In the genomic region with DNA sequence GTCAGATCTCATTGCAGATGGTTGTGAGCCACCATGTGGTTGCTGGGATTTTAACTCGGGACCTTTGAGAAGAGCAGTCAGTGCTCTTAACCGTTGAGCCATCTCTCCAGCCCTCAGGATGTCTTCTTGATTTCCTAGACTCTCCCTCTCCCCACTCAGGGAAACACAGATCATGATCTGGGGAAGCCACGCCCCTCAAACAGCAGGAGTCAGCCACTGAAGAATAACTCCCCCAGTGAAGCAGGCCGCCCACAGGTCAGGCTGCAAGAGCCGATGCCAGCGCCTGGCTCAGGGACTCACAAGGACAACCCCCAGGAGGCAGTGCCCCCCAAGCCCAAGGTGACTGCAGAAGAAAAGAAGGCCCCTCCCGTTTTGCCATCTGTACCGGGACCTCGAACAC, we compare ENCODE assay signal across 25 mouse cellular contexts. TPM values are rescaled to one million over a fixed set of nuclear protein-coding genes. Genes with fewer than 3 reads are reported as not detected.
DNase-seq lines count a peak whose midpoint lies in the region; ATAC-seq and TF ChIP-seq lines count a peak whose summit lies in the region.
"Had no signal": no experiment of that assay in that cellular context is flagged by ENCODE, and none has a peak within 500 bp of the region (broad histone marks: within the 10 kb centered on the region; RNA-seq: fewer than 3 reads in every experiment).

No protein-coding gene starts in this region.

- no peak overlapping the region for H3K27ac ChIP-seq in gastrocnemius, adult 2 months
- H3K27ac ChIP-seq: forebrain, embryonic 12.5 days; hindbrain, embryonic 15.5 days; midbrain, embryonic 12.5 days; stomach, embryonic 15.5 days had no signal

- no peak for TF ChIP-seq CTCF in gastrocnemius, adult 2 months (IDR thresholded peaks at IDR 0.05)

- intact Hi-C loops in gastrocnemius, adult 2 months (cut with DNase I): no loop called here

- 0 out of 2 replicates have a peak, but pooled peaks have one; percentile 44 for ATAC-seq in megakaryocyte-erythroid progenitor cell, adult 5-6 weeks (replicated peaks; ENCODE audit: low FRiP score, low TSS enrichment, poor library complexity, severe bottlenecking)
- ATAC-seq: lung, postnatal 0 days had no signal

- no peak overlapping the region for H3K4me3 ChIP-seq in gastrocnemius, adult 2 months
- H3K4me3 ChIP-seq: forebrain, embryonic 12.5 days; hindbrain, embryonic 15.5 days; midbrain, embryonic 12.5 days; stomach, embryonic 15.5 days had no signal

- DNase-seq in gastrocnemius, adult 2 months: peak; percentile 12
- no peak for DNase-seq in gastrocnemius, postnatal 10 days
- peak; percentile 64 to 67 for DNase-seq in kidney, postnatal 4 days
- no peak for DNase-seq in kidney, postnatal 36 days
- peak; percentile 53 for DNase-seq in retina, postnatal 1 day
- no peak for DNase-seq in retina, embryonic 14.5 days (ENCODE audit: low spot score)
- DNase-seq in layer of hippocampus, postnatal 10 days (ENCODE audit: low spot score in 2 of 2): no peak
- DNase-seq: adrenal gland, postnatal 10 days; cerebellum, adult 8-10 months; cerebellum, postnatal 36 days; kidney, postnatal 10 days; left cerebral cortex, postnatal 4 days; right cerebral cortex, adult 18-20 months; thymus, adult 2 months; thymus, postnatal 4 days had no signal

RNA-seq across cellular contexts. Expression of a gene that starts 8.6 kb away (rescaled TPM):
- not detected for total RNA-seq in gastrocnemius, adult 2 months (2021)
- total RNA-seq in gastrocnemius, postnatal 10 days (2021): not detected
- not detected in 2 replicates for total RNA-seq in megakaryocyte-erythroid progenitor cell, adult 5-6 weeks (2014; fragmentation: Nextera tagmentation)
- not detected in 2 replicates for total RNA-seq in megakaryocyte-erythroid progenitor cell, adult 5-6 weeks (2017)
- total RNA-seq in layer of hippocampus, postnatal 10 days (2021): under 1 TPM; 0.27 to 0.53 TPM
- total RNA-seq: adrenal gland, postnatal 10 days; G1E; gastrocnemius, adult 18-20 months; hematopoietic stem cell, adult 5-6 weeks; liver, adult 2 months had no signal

RNA-seq across cellular contexts. Expression of a gene that starts 18.6 kb away (rescaled TPM):
- 10 to 100 TPM; 13.1 to 16.5 TPM for total RNA-seq in gastrocnemius, adult 2 months (2021)
- 10 to 100 TPM; 27.2 to 31.1 TPM for total RNA-seq in gastrocnemius, postnatal 10 days (2021)
- total RNA-seq in megakaryocyte-erythroid progenitor cell, adult 5-6 weeks (2014; fragmentation: Nextera tagmentation): 127 and 188 TPM in 2 replicates
- total RNA-seq in megakaryocyte-erythroid progenitor cell, adult 5-6 weeks (2017): 123 and 153 TPM in 2 replicates
- 10 to 100 TPM; 43.7 to 48.4 TPM for total RNA-seq in layer of hippocampus, postnatal 10 days (2021)

RNA-seq across cellular contexts. Expression of a gene that starts 36.4 kb away (rescaled TPM):
- total RNA-seq in gastrocnemius, adult 2 months (2021): 1 to 10 TPM; 1.7 to 2.0 TPM
- total RNA-seq in gastrocnemius, postnatal 10 days (2021): 1 to 10 TPM; 3.8 to 9.3 TPM
- total RNA-seq in megakaryocyte-erythroid progenitor cell, adult 5-6 weeks (2014; fragmentation: Nextera tagmentation): 6.9 and 8.9 TPM in 2 replicates
- total RNA-seq in megakaryocyte-erythroid progenitor cell, adult 5-6 weeks (2017): 1.3 and 5.7 TPM in 2 replicates
- total RNA-seq in layer of hippocampus, postnatal 10 days (2021): 10 to 100 TPM; 32.2 to 42.8 TPM

RNA-seq across cellular contexts. Expression of a gene that starts 42.9 kb away (rescaled TPM):
- 100 to 1,000 TPM; 146 to 163 TPM for total RNA-seq in gastrocnemius, adult 2 months (2021)
- total RNA-seq in gastrocnemius, postnatal 10 days (2021): 100 to 1,000 TPM; 173 to 178 TPM
- total RNA-seq in megakaryocyte-erythroid progenitor cell, adult 5-6 weeks (2014; fragmentation: Nextera tagmentation): 29.0 and 42.6 TPM in 2 replicates
- 33.3 and 37.4 TPM in 2 replicates for total RNA-seq in megakaryocyte-erythroid progenitor cell, adult 5-6 weeks (2017)
- 10 to 100 TPM; 47.5 to 57.3 TPM for total RNA-seq in layer of hippocampus, postnatal 10 days (2021)

RNA-seq across cellular contexts. Expression of a gene that starts 51.0 kb away (rescaled TPM):
- total RNA-seq in gastrocnemius, adult 2 months (2021): 10 to 100 TPM; 10.8 to 10.9 TPM
- total RNA-seq in gastrocnemius, postnatal 10 days (2021): 10 to 100 TPM; 10.0 to 11.4 TPM
- 15.3 and 16.1 TPM in 2 replicates for total RNA-seq in megakaryocyte-erythroid progenitor cell, adult 5-6 weeks (2014; fragmentation: Nextera tagmentation)
- total RNA-seq in megakaryocyte-erythroid progenitor cell, adult 5-6 weeks (2017): 6.7 and 10.2 TPM in 2 replicates
- 10 to 100 TPM; 28.6 to 33.0 TPM for total RNA-seq in layer of hippocampus, postnatal 10 days (2021)

Comparison
In these comparisons a context has a peak if more than half of its experiments do, and no peak if none do; other contexts are left out.
1. DNase-seq: peak in gastrocnemius, adult 2 months (single experiment), kidney, postnatal 4 days (2 of 2) and retina, postnatal 1 day (single experiment); none in gastrocnemius, postnatal 10 days (single experiment), kidney, postnatal 36 days (0 of 2), retina, embryonic 14.5 days (single experiment) and layer of hippocampus, postnatal 10 days (0 of 2).